Mouse (Mus musculus): ENCODE results near the gene Tmem43.

The Tmem43 gene

DNA sequence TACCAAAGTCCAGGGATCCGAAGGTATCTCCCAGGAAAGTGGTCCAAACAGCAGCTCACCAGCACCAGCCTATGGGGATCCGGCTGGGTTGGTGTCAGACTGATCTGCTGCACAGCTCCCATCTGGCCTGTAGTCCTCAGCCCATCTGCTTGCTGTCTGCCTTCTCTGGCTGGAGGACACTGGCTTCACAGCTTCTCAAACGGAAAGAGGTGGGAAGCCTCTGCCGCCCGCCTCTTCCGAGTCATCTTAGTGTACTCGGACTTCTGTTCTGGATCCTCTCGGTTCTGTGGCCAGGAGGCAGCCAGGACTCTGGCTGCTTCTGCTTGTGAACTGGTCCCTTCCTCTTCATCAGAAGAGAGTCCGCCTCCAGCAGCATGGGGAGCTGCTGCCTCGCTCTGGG lies 16.4 kb downstream of the Tmem43 start:
- no peak for DNase-seq (ENCODE audit: low spot score)

DNA sequence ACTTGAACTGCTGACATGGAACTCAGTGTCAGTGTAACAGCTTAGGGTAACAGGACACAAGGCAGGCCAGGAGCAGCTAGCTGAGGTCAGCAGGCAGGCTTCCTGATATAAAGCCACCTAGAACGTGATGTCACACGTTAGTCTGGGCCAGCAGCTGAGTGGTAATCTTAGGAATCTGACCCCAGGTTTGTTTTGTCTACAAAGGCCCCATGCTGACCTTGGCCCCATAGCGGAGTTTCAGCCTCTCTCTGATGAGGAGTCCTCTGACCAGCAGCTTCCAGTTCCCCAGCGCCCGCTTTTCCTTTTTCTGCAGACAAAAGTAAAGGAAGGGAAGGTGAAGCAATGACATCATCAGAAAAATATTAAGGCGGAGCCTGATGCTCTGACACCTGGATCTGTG lies 17.5 kb downstream of the Tmem43 start:
- no peak for DNase-seq (ENCODE audit: low spot score)

DNA sequence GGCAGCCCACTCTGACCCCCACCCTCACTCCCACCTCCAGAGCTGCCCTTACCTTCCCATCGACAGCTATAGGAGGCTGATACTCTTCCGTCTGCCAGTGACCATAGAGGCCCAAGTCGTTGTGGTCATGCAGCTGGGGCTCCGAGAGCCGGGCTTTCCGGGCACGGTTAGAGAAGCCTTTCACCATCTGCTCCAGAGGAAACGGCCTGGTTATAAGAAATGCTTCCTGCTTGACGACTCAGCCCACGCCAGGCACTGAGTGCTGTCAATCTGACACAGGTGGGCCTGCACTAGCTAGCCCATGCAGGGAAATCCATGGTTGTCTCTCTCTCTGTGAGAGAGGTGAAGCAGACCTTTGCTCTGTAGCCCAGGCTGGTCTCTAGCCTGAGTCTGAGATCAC lies 19.6 kb downstream of the Tmem43 start:
- DNase-seq (ENCODE audit: low spot score) = no peak

DNA sequence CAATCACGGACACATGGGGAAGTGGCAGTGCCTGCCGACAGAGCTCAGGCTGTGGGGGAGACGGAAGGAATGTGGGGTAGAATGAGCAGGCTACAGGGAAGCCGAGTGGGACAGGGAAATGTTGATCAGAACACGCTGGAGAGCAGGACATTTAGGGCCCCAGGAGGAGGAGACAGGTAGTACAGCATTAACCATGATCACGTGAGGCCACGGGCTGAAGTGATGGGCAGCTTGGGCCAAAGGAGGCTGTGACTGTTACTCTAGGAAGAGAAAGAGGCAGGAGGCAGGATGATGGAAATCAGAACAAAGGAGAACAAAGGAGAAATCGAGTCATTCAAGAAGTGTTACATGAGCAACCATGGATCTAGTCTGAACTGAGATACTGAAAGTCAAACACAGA lies 21.0 kb downstream of the Tmem43 start:
- DNase-seq (ENCODE audit: low spot score) = no peak

DNA sequence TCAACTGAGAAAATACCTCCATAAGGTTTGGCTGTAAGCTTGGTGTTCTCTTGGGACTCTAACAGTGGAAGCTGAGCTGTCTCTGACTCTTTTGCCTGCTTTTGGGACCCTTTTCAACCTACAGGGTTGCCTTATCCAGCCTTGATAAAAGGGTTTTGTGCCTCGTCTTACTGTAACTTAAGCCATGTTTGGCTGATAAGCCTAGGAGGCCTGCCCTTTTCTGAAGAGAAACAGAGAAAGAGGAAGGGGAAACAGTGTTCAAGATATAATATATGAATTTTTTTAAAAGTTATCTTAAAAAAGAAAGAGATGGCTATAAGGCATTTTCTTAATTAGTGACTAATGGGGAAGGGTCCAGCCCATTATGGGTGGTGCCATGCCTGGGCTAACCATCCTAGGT lies 29.8 kb downstream of the Tmem43 start:
- DNase-seq (ENCODE audit: low spot score) = no peak

DNA sequence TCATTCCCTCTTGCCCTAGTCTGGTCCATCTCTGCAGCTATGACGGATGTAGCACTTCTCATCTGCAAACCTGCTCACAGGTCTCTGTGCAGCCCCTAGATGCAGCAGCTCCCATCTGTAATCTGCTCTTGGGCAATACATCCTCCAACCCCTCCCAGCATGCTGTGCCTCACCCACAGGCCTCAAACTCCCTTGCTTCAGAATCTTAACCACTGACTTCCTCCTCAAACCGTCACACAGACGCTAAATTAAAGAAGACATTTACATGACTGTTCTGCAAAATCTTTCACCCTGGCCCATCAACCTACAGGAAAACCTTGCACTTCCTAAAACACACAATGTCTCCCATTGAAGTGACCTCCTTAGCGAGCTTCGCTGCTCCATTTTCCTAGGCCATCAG lies 32.5 kb downstream of the Tmem43 start:
- DNase-seq (ENCODE audit: low spot score) = no peak

DNA sequence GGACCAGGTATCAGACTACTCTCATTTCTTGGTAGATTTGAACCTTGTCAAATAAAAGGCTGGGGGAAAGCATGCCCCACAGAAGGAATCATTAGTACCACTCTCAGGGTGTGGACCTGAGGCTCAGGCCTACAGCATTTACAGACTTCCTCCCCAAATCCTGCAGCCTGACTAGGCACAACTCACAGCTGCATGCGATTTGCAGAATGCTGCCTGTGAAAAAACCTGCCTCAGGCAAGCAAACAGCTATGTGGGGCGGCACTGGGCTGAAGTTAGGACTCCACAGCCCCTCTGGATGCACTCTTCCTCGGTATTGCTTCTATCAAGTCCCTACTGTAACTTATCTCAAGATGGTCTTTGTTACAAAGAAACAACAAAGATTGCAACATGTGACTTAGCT lies 34.5 kb downstream of the Tmem43 start:
- DNase-seq (ENCODE audit: low spot score) = no peak

DNA sequence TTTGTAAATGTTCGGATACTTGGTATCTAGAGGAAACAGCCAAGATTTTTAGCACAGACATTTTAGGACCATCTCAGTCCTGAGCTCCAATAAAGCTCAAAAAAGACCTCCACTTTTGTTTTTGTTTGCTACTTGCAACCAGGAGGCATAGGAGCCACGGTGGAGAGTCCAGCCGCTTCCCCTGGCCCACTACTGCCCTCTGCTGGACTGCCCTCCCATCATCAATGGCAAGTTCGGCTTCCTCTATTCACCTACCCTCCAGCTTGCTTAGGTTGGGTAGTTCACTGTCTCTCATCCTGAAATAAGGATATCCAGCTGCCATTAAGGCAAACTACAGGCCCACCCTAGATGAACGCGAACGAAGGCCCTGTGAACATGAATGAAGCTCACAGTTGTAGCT lies 35.8 kb downstream of the Tmem43 start:
- peak; percentile 74 for DNase-seq (ENCODE audit: low spot score)

DNA sequence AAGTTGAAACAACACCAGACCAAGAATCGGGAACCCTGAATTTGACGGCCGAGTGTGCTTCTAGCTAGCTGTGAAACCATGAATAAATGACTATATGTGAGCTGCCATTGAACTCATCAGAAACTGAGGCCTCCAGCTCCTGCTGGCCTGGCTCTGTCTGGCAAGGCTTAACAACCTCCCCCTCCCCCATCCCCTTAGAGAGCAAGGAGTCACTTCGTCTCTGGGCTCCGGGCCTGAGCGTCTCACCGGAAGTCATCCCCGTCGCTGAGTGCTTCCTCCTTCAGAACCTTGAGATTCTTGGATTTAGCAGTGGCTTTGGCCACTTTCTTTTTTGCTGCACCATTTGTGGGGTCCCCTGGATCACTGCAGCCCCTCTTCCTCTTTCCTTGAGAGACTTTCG lies 36.7 kb downstream of the Tmem43 start:
- DNase-seq (ENCODE audit: low spot score) = no peak

DNA sequence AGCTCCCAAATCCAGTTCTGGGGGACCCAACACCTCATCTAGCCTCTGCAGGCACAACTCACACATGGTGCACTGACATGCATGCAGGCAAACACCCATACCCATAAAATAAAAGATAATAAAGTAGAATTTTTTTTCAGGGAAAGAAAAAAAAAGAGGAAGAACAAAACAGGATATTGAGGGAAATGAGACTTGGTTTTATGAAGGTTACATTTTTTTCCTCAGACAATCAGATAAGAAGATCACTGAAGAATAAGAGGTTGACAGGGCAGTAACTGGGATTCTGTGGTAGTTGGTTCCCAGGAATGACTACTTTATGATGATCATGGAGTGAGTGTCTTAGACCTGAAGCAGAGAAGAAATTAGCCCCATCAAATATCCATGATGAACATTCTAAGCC lies 40.6 kb downstream of the Tmem43 start:
- DNase-seq (ENCODE audit: low spot score) = no peak

DNA sequence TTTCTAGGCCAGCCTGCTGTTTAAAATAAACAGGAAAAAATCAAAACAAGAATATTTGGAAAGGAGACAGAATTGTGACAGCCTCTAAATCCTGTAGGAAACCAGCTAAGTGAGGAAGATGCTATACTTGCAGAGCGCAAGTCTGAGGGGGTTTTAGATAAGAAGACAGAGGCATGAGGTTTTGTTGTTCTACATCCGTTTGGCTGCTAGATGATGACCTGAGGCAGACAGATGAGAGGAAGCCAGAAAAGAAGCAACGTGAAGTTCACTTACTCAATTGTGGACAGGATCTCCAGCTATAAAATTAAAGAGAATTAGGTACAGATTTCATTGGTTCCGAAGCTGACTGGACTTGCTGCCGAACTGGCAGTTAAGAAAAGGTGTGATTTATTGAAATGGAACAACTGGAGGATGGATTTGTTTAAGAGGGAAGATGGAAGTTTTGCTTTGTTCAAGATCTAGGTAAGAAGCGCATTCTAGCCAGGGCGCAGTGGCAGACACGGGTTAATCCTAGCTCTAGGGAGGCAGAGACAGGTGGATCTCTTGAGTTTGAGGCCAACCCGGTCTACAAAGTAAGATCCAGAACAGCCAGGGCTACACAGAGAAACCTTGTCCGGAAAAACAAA lies 41.3 kb downstream of the Tmem43 start:
- DNase-seq (ENCODE audit: low spot score) = no peak

DNA sequence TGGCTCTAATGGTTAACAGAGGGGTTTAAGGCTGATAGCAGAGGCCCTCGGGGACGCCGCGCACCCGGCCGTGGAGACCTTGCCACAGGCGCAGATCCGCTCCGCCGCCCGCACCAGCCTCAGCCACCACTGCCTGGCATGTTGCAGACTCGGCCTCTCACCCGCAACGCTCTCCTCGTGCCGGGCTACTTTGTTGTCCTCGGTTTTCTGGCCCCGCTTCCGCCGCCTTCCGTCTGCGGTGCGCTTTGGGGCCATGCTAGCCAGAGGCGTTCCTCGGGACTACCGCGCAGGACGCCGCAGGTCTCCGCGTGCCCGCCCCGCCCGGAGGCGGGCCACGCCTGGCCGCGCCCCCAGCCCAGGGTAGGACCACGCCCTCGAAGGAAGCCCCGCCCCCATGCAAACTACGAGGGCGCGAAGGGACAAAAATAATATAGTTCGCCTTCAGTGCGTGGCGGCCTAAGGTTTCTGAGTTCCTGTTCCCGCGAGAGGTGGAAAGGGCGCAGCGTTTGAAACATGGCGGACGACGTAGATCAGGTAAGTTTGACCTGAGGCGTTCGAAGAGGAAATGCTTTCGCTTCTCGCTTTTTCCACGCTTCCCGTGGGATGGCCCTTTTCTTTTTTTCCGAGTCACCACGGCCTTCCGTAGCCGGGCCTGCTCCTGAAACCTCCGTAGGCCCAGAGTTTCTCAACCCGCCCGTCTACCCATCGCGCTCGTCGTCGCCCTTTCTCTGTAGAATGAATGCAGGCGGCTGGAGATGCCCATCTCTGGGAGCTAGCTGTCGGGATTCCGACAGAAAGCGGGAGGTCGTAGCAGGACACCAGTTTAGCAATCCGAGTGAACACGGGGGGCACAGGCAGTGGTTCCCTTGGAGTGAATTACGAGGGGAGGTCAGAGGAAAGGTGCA lies 42.3 kb downstream of the Tmem43 start, which contains the start of the genes Xpc and Lsm3:
Gene Xpc (minus strand): TSS at position 344 of the 905 bp plus-strand sequence.
Gene Lsm3 (plus strand): TSS at position 384 of the 905 bp plus-strand sequence.
- peak; percentile 99 for DNase-seq (ENCODE audit: low spot score)

DNA sequence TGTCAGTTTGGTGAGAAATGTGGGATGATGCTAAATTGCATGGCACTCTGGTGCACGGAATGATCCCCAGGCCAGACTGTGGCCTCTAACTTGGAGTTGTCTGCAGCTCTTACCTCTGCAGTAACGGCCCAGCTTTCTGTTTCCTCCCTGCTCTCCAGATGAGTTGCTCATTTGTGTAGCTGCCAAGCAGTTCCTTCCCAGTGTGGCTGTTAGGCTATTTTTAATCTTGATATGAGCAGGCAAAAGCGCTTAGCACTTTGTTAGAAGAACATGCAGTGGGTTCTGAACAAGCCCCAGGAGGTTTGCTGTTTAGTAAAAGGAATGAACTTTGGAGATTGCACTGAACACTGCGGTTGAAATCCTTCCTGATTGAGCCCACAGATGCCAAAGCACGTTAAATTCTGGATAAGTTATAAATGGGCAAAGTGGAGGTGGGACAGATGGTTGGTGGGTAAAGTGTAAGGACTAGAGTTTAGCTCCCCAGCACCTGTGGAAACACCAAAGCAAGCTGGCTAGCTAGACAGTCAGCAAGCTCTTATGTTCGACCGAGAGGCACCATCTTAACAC lies 45.0 kb downstream of the Tmem43 start:
- DNase-seq (ENCODE audit: low spot score) = no peak

DNA sequence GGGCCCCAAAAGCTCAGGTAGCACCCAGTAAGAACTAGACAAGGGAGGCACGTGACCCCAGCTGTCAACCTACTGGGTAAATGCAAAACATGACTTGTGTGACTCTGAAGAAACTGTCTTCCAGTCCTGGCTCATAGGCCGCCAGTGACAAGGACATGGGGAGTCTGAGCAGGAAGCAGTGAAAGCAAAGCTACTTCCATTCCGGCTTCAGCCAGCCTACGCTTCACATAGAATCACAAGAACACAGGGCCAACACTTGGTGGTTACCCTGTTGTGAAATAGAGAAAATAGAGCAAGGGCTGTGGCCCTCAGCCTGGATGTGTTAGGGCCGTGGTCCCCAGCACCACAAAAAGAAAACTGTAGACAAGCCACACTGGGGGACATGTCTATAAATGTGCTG lies 49.3 kb downstream of the Tmem43 start:
- no peak for DNase-seq (ENCODE audit: low spot score)

DNA sequence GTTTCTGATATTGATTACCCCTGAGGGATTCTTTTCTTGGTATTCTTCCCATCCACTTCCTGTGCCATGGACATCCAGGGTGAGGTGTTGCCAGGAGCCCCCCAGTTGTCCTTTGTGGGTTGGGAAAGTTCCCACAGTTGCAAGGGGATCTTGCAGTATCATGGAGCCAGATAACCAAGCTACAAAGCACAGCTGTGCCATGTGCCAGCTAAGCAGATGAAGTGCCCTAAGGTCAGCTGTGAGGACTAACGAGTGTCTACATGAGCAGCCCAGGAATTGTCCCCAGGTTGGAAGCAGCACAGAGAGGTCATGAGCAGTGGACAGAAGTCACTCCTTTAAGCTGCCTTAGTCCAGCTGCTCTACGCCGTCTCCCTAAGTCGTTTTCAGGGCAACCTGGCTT lies 52.0 kb downstream of the Tmem43 start:
- no peak for DNase-seq (ENCODE audit: low spot score)

DNA sequence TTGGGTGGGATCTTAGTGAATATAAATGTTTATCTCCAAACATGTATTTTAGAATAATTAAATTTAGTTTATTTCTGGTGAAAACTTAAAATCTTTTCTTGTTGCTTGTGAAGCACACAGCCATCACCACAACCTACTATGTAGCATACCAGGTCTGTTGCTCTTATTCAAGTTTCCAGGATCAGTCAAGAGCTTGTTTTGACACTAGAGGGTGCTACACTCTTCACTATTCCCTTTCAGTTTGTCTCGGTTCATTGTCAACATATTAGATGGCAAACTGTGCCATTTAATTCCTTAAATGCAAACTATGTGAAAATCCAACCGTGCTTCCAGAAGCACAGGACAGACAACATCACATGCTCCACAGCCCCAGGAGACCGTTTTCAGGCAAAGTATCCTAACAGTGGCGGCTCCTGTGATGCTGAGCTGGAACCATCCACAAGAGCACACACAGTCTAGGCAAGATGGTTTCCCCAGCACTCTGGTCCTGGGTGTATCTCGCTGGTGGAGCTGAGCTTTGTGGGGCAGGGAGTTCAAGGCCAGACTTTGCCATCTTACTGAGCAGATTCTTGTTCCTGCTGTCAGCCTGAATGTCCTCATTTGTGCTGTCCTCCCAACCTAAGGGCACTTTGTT lies 53.8 kb downstream of the Tmem43 start:
- peak; percentile 72 for DNase-seq (ENCODE audit: low spot score)

DNA sequence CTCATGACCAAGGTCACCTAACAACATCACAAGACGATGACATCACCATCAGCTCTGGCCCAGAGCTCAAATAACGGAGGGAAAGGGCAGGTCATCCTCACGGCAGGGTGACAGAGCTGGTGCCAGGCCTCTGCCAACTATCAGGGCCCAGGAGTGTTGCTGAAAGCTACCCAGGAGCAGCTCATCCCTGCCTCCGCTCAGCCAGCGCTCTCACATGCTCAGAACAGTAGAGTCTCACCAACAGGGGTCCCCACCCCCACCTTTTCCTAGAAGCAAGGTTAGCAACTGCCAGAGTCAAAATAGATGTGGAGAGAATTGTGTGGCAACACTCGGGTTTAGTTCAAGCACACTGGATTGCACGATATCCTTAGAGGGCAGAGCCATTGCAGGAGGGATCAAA lies 54.8 kb downstream of the Tmem43 start:
- no peak for DNase-seq (ENCODE audit: low spot score)

DNA sequence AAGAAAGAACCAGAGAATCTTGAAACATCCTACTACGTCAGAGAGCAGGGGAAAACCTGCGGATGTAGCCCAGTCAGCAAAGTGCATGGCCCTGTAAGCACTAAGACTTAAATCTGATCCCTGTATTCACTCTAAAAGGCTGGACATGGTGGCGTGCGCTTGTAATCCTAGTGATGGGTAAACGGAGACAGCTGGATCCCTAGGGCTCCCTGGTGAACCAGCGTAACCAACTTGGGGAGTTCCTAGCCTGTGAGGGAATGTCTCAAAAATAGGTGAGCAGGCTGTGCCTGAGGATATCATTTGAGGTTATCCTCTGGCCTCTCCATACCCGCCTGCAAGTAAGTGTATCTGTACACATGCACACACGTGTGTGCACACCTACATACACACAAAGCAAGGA lies 57.2 kb downstream of the Tmem43 start:
- no peak for DNase-seq (ENCODE audit: low spot score)

DNA sequence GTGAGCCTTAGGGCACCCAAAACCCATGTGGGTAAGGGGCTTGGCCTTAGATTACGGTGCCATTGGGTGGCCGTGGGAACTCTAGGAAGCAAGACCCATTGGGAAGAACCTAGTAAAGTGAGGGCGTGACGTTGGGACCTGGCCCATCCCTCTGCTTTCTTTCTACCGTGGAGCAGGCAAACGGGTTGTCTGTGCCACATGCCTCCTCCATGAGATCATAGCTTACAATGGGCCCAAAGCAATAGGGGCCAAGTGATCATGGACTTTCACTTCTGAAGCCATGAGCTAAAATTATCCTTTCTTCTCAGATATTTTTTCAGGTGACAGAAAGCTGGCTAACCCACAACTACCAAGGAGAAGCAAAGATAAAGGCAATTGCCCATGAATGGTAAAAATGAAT lies 57.8 kb downstream of the Tmem43 start:
- DNase-seq (ENCODE audit: low spot score) = no peak

DNA sequence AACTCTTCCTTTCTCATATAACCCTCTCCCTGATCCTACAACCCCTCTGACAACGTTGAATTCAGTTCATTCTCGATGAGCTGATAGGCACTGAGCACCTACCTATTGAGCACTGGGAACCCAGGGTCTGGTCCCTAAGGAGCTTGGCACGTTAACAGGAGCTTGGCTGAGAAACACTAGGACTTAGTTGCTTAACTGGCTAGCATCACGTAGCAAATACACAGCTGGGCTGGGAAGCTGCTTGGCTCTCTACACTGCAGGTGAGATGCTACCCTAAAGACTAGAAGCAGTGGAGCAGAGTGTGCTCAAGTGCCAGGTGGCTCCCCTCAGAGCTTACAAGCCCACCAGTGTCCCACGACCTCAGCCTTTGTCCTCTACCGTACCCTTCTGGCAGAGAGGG lies 59.2 kb downstream of the Tmem43 start:
- DNase-seq (ENCODE audit: low spot score) = no peak

DNA sequence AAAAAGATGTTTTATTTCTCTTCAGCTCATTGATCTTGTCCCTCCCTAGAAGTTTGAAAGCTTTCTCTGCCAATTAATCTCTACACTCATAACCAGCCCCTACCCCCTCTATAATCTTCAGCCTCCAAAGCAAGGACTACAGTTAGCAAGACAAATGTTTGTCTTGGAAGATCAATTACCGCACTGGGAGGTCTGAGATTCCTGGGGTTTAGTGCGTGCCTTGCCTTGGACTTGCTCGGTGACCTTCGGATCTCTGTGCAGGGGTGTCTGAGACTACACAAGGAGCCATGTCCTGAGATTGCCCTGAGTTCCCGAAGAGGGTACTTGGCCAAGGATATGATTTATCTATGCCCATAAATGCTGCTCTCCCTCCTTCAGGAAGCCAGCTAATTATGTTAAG lies 59.9 kb downstream of the Tmem43 start:
- DNase-seq (ENCODE audit: low spot score) = no peak

DNA sequence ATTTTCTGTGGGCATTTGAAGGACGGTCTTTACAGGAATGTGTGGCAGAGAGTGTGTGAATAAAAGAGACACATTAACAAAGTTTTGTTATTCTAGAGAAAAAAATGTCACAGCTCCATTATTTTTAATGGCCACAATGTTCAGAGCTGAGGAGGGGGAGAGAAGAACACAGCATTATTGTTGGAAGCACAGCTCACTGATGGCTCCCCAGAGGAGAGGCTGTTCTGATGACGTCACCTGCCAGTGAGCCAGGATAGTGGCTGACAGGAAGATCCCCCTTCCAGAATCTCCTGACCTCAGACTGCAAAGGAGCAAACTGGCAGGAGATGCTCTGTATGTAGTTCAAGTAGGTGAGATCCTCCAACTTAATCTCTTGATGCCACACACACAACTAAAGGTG lies 60.3 kb downstream of the Tmem43 start:
- DNase-seq (ENCODE audit: low spot score) = peak; percentile 8

DNA sequence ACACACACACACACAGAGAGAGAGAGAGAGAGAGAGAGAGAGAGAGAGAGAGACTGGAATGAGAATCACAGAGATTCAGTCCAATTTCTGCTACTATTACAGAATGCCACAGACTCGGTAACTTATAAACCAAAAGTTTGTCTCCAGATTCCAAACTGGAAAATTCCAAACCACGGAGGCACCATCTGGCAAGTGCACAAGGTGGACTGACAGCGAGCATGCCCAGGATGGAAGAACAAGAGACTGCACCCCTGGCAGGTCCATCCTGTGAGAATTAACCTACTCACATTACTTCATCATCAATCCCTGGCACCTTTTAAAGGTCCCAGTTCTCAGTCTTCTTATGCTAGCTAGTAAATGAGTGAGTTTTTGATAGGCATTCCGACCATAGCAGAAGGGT lies 60.8 kb downstream of the Tmem43 start:
- DNase-seq (ENCODE audit: low spot score) = no peak
